Mouse (Mus musculus): ENCODE measurements around the gene Cln3. TPM values are rescaled to one million over a fixed set of nuclear protein-coding genes. Genes with fewer than 3 reads are reported as not detected.

Cln3 gene
- 117 and 120 TPM in 2 replicates for polyA plus RNA-seq (2012; rRNA removed)

DNA sequence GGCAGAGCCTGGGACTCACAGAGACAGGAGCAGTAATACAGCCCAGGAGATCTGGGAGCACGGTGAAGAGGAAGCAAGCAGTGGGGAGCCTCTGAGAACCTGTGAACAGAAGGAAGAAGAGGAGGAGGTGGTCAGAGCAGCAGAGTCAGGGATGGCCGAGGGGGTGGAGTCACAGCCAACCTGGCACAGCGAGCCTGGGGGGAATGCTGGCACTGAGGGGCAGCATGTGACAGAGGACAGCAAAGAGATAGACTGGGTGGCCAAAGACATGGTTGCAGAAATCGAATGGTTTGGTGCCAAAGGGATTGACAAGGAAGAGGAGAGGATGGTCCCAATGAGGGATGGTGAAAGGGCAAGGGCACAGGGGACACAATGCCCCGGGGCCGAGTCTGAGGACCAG lies at the start of gene Cln3:
Gene Cln3 (minus strand): TSS at position 101 of the 400 bp plus-strand sequence.
- DNase-seq = no peak
- Histone ChIP-seq H3K4me1 (ENCODE audit: control insufficient read depth, insufficient read depth, low read length) (no peaks in the 10 kb centered on the region), H3K4me3 (ENCODE audit: insufficient read depth, low read depth, low read length) (no peak within 1 kb of the TSS), H3K36me3 (ENCODE audit: control insufficient read depth, insufficient read depth, low read length) (no peaks in the 10 kb centered on the region), H3K27me3 (replicated peaks; ENCODE audit: control insufficient read depth, insufficient read depth, low read length) (no peaks in the 10 kb centered on the region), H3K27ac (ENCODE audit: insufficient read depth, low read depth, low read length) (no peak within 1 kb of the TSS)
- TF ChIP-seq POLR2A (IDR thresholded peaks at IDR 0.05; ENCODE audit: low read depth, low read length) = no peak
- TF ChIP-seq CTCF (conservative IDR thresholded peaks at IDR 0.05; ENCODE audit: insufficient read depth, insufficient read length, low read depth, low read length) = no peak
- 84% methylated on average over 6 of the region's 6 CpGs for WGBS

DNA sequence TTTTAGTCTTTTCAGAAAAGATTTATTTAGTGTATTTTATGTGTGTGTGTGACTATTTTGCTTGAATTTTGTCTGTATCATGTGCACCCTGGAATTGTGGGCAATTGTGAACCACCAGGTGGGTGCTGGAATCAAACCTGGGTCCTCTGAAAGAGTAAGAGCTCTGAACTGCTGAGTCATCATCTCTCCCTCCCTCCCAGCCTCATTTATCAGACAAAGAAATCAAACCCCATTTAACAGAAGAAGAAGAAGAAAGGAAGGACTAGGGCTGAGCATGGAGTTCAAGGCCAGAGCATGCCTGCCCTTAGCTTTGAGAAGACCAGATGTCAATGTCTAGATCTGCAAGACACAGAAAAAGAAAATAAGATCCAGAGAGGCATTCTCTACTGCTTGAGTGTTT lies 49.8 kb upstream of the Cln3 start:
- TF ChIP-seq CTCF (conservative IDR thresholded peaks at IDR 0.05; ENCODE audit: insufficient read depth, insufficient read length, low read depth, low read length) = no peak
- no peak for TF ChIP-seq POLR2A (IDR thresholded peaks at IDR 0.05; ENCODE audit: low read depth, low read length)
- no peak overlapping the region for H3K27ac ChIP-seq (ENCODE audit: insufficient read depth, low read depth, low read length)
- no peaks in the 10 kb centered on the region; the same call in 1 of the 2 replicates for H3K27me3 ChIP-seq (replicated peaks; ENCODE audit: control insufficient read depth, insufficient read depth, low read length)
- no peak overlapping the region for H3K4me3 ChIP-seq (ENCODE audit: insufficient read depth, low read depth, low read length)
- no peaks in the 10 kb centered on the region for H3K4me1 ChIP-seq (ENCODE audit: control insufficient read depth, insufficient read depth, low read length)
- DNase-seq = no peak
- H3K36me3 ChIP-seq (ENCODE audit: control insufficient read depth, insufficient read depth, low read length) = no peaks in the 10 kb centered on the region

DNA sequence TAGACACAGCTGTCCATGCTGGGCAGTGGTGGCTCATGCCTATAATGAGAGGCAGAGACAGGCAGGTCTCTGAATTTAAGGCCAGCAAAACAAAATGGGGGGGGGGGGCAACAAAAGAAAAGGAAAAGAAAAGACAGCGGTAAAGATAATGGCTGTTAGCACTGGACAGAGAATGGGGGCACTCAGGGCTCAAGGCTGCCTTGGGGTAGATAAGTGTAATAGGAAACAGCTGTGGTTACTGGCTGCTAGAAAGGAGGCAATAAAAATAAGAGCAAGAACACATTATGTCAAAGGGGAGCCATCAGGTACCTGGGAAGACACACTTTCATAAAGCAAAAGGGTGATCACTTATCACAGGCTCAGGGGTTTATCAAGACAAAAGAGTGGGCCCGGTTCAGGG lies 46.9 kb upstream of the Cln3 start:
- H3K27ac ChIP-seq (ENCODE audit: insufficient read depth, low read depth, low read length) = no peak overlapping the region
- no peaks in the 10 kb centered on the region; the same call in 1 of the 2 replicates for H3K27me3 ChIP-seq (replicated peaks; ENCODE audit: control insufficient read depth, insufficient read depth, low read length)
- H3K4me3 ChIP-seq (ENCODE audit: insufficient read depth, low read depth, low read length) = no peak overlapping the region
- TF ChIP-seq POLR2A (IDR thresholded peaks at IDR 0.05; ENCODE audit: low read depth, low read length) = no peak
- no peaks in the 10 kb centered on the region for H3K4me1 ChIP-seq (ENCODE audit: control insufficient read depth, insufficient read depth, low read length)
- no peaks in the 10 kb centered on the region for H3K36me3 ChIP-seq (ENCODE audit: control insufficient read depth, insufficient read depth, low read length)
- DNase-seq = no peak
- WGBS = 74% methylated on average over 2 of the region's 2 CpGs

DNA sequence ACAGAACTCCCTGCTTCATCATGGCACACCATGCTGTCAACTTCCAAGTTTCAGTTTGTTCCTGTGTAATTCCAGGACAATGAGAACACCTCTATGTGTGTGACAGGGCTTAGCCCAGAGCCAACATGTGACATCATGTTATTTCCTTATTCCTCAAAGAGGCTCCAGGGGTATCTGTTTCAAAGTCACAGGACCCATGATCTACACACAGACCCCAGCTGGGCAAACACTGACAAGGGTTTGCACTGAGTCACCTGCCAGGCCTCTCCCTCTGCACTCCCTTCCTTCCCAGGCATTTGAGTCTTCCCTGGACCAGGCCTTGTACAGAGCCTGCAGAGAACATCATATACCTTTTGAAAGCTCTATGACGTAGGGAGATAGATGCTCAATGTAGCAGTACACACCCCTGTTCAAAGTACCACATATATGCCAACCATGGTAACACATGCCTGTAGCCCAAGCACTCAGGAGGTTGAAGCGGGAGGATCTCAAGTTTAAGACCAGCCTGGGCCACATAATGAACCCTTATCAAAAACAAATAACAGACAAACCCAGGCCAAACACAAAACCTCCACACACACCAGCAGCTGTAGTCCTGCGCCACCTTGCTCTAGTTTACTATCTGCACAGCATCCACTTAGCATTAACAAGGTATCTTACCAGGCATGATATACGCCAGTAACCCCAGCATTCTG lies 45.4 kb upstream of the Cln3 start, which contains the start of gene Nupr1:
Gene Nupr1 (minus strand): TSS at position 38 of the 695 bp plus-strand sequence.
- Histone ChIP-seq H3K36me3 (ENCODE audit: control insufficient read depth, insufficient read depth, low read length) (no peaks in the 10 kb centered on the region), H3K27me3 (replicated peaks; ENCODE audit: control insufficient read depth, insufficient read depth, low read length) (no peaks in the 10 kb centered on the region; the same call in 1 of the 2 replicates), H3K4me1 (ENCODE audit: control insufficient read depth, insufficient read depth, low read length) (no peaks in the 10 kb centered on the region), H3K27ac (ENCODE audit: insufficient read depth, low read depth, low read length) (no peak within 1 kb of the TSS), H3K4me3 (ENCODE audit: insufficient read depth, low read depth, low read length) (no peak within 1 kb of the TSS)
- WGBS = 96% methylated on average over 4 of the region's 4 CpGs
- TF ChIP-seq POLR2A (IDR thresholded peaks at IDR 0.05; ENCODE audit: low read depth, low read length) = no peak
- no peak for TF ChIP-seq CTCF (conservative IDR thresholded peaks at IDR 0.05; ENCODE audit: insufficient read depth, insufficient read length, low read depth, low read length)
- no peak for DNase-seq

DNA sequence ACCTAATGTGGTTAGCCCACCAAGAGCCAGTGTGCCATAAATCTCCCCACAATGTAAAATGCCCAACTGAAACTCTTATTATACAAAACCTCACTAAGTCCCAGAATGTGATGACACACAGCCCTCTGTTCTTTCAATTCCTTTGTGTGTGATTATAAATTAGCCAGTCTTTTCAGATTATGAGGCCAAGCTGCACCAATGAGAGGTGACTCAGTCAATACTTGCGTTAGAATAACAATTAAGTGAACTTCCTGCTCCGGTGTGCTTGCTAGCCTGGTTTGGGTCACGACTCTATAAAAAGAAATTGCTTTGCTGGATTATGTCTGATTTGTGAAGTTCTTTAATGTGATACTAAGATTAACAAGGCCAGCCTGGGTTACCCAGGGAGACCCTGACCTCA lies 44.3 kb upstream of the Cln3 start:
- no peak overlapping the region for H3K4me3 ChIP-seq (ENCODE audit: insufficient read depth, low read depth, low read length)
- no peak for DNase-seq
- H3K27ac ChIP-seq (ENCODE audit: insufficient read depth, low read depth, low read length) = no peak overlapping the region
- TF ChIP-seq POLR2A (IDR thresholded peaks at IDR 0.05; ENCODE audit: low read depth, low read length) (no peak), CTCF (conservative IDR thresholded peaks at IDR 0.05; ENCODE audit: insufficient read depth, insufficient read length, low read depth, low read length) (no peak)
- H3K4me1 ChIP-seq (ENCODE audit: control insufficient read depth, insufficient read depth, low read length) = no peaks in the 10 kb centered on the region
- H3K27me3 ChIP-seq (replicated peaks; ENCODE audit: control insufficient read depth, insufficient read depth, low read length) = no peaks in the 10 kb centered on the region; the same call in 1 of the 2 replicates
- no peaks in the 10 kb centered on the region for H3K36me3 ChIP-seq (ENCODE audit: control insufficient read depth, insufficient read depth, low read length)
- 25% methylated on average over 3 of the region's 3 CpGs for WGBS

DNA sequence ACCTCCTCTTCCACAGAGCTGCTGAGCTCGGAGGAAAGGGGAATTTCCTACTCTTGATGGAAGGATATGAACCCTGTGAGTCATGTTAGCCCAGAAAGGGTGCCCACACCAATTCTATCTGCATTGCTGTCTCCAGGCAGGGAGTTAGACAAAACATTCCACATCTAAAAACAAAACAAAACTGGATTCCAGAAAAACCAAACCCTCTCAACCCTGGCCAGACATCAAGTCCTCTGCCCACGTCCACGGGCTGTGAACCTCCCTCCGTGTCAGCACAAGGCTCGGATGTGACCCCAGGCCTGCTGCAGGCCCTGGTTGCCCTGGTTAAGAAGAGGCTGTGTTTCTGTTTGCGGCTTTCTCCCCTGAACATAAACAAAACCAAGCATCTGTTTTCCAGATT lies 42.5 kb upstream of the Cln3 start:
- Histone ChIP-seq H3K4me3 (ENCODE audit: insufficient read depth, low read depth, low read length) (no peak overlapping the region), H3K36me3 (ENCODE audit: control insufficient read depth, insufficient read depth, low read length) (no peaks in the 10 kb centered on the region), H3K27me3 (replicated peaks; ENCODE audit: control insufficient read depth, insufficient read depth, low read length) (no peaks in the 10 kb centered on the region), H3K4me1 (ENCODE audit: control insufficient read depth, insufficient read depth, low read length) (no peaks in the 10 kb centered on the region), H3K27ac (ENCODE audit: insufficient read depth, low read depth, low read length) (peak overlapping the region; percentile 11)
- WGBS = 48% methylated on average over 6 of the region's 6 CpGs
- no peak for DNase-seq
- TF ChIP-seq CTCF (conservative IDR thresholded peaks at IDR 0.05; ENCODE audit: insufficient read depth, insufficient read length, low read depth, low read length) (no peak), POLR2A (IDR thresholded peaks at IDR 0.05; ENCODE audit: low read depth, low read length) (no peak)

DNA sequence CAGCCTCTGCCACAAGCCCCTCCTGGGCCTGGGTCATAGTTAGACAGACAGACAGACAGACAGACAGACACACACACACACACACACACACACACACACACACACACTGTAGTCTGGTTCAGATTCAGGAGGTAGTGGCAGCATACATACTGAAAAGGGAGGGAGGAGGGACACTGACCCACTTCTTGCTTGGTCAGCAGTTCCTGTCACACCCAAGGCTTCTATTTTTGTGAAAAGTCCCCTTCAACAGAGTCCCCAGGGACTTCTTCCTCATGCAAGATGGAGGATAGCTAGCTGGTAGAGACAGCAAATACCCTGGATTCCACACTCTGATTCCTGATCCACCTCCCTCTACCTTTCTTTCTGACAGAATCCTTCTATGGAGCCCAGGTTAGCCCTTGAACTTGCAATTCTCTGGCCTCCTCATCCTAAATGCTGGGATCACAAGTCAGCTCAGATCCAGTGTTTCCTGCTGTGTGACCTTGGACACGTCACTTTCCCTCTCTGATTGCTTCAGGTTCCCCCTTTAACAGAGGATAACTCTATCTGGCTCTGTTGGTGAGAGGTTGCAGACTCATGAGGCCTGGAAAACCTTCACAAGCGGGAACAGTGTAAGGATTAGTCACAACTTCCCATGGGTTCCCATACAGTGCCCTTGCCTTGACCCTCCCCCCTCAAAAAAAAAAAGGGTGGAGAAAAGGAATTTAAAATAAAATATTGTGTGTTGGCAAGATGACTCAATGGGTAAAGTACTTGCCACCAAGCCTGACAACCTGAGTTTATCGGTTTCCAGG lies 40.4 kb upstream of the Cln3 start:
- Histone ChIP-seq H3K36me3 (ENCODE audit: control insufficient read depth, insufficient read depth, low read length) (no peaks in the 10 kb centered on the region), H3K4me3 (ENCODE audit: insufficient read depth, low read depth, low read length) (no peak overlapping the region), H3K27me3 (replicated peaks; ENCODE audit: control insufficient read depth, insufficient read depth, low read length) (no peaks in the 10 kb centered on the region), H3K27ac (ENCODE audit: insufficient read depth, low read depth, low read length) (peak overlapping the region; percentile 77), H3K4me1 (ENCODE audit: control insufficient read depth, insufficient read depth, low read length) (no peaks in the 10 kb centered on the region)
- 79% methylated on average over 3 of the region's 3 CpGs for WGBS
- TF ChIP-seq CTCF (conservative IDR thresholded peaks at IDR 0.05; ENCODE audit: insufficient read depth, insufficient read length, low read depth, low read length) = no peak
- TF ChIP-seq POLR2A (IDR thresholded peaks at IDR 0.05; ENCODE audit: low read depth, low read length) = no peak
- DNase-seq = no peak

Data from kidney, adult 2 months (tissue).